Mouse (Mus musculus) forebrain, postnatal 0 days (tissue): ENCODE results near the gene Flnb. TPM values are rescaled to one million over a fixed set of nuclear protein-coding genes. Genes with fewer than 3 reads are reported as not detected.

Experiments
- ATAC-seq: fragments of 200-750 bp; cut with Nextera tagmentation; 2 replicates; pipeline ENCODE4 v1.8.0; 2017; ENCODE audit warnings: mild to moderate bottlenecking, moderate library complexity
- DNase-seq: peaks from one replicate; pipeline ENCODE4 v3.0.0-alpha.2; 2015
- H3K27ac ChIP-seq: fragments of 300-500 bp; sonication (generic); 2 replicates; pipeline ENCODE4 v1.5.1; 2014; ENCODE audit warnings: low read depth, mild to moderate bottlenecking, antibody characterized with exemption, low read length, moderate library complexity, mixed read lengths
- H3K27me3 ChIP-seq: fragments of 300-500 bp; sonication (generic); 2 replicates; pipeline ENCODE4 v1.6.1; 2014; ENCODE audit warnings: mild to moderate bottlenecking, low read length, mixed read lengths; ENCODE audit not compliant: insufficient read depth
- H3K36me3 ChIP-seq: fragments of 300-500 bp; sonication (generic); 2 replicates; pipeline ENCODE4 v1.6.1; 2014; ENCODE audit warnings: mild to moderate bottlenecking, moderate library complexity; ENCODE audit not compliant: insufficient read depth
- H3K4me1 ChIP-seq: fragments of 300-500 bp; sonication (generic); 2 replicates; pipeline ENCODE4 v1.6.1; 2014; ENCODE audit warnings: antibody characterized with exemption; ENCODE audit not compliant: insufficient read depth
- H3K4me2 ChIP-seq: fragments of 300-500 bp; sonication (generic); 2 replicates; pipeline ENCODE4 v1.6.1; 2014; ENCODE audit warnings: low read depth, mild to moderate bottlenecking, moderate library complexity
- H3K4me3 ChIP-seq: fragments of 300-500 bp; sonication (generic); 2 replicates; pipeline ENCODE4 v1.5.1; 2014; ENCODE audit warnings: low read depth, low read length, mixed read lengths
- H3K9ac ChIP-seq: fragments of 300-500 bp; sonication (generic); 2 replicates; pipeline ENCODE4 v1.6.1; 2014; ENCODE audit warnings: mild to moderate bottlenecking
- H3K9me3 ChIP-seq: fragments of 300-500 bp; sonication (generic); 2 replicates; pipeline ENCODE4 v1.6.1; 2016; ENCODE audit warnings: low read length
- CTCF ChIP-seq: sonication (generic); IDR thresholded peaks from 2 replicates; pipeline ENCODE4 v1.5.1; 2016; ENCODE audit warnings: antibody characterized with exemption, control low read depth, low read depth
- WGBS: fragments of 180-500 bp; shearing (Covaris S2); extraction: QIAGEN DNeasy Blood & Tissue Kit; methylation state at CpG from one replicate; pipeline ENCODE4 v1.1.7; 2014; 5-methylcytosine and 5-hydroxymethylcytosine counted together
- polyA plus RNA-seq: library from polyadenylated mRNA; unstranded; fragments of >200 nt; fragmentation: Nextera tagmentation; extraction: Ambion mirVana; gene quantifications from 2 replicates; pipeline ENCODE4 v1.2.1, GENCODE M21; 2015
- total RNA-seq: library from RNA; depleted of rRNA; stranded (reverse); fragments of >200 nt; gene quantifications from 2 replicates; pipeline ENCODE4 v1.2.3, GENCODE M21; 2014

Gene Flnb
- total and polyA plus RNA-seq, 2 experiments from 2014 or later: 2.3 to 22.5 TPM

GRCm38 (mm10) chr14:7896699-7897098 lies 78.9 kb downstream of the Flnb start:
- Histone ChIP-seq H3K4me1 (0 out of 2 replicates have a peak, but pooled peaks cover 3% of the 10 kb centered on the region), H3K4me2 (no peak overlapping the region), H3K27ac (no peak overlapping the region), H3K27me3 (no peaks in the 10 kb centered on the region), H3K4me3 (no peak overlapping the region), H3K36me3 (peaks cover 49% of the 10 kb centered on the region), H3K9me3 (no peaks in the 10 kb centered on the region), H3K9ac (no peak overlapping the region)
- WGBS: 96% methylated on average over 1 of the region's 1 CpGs
- no peak for TF ChIP-seq CTCF
- no peak for ATAC-seq
- DNase-seq: no peak

- no peaks in the 10 kb centered on the region for H3K9me3 ChIP-seq
- DNase-seq (no peak), ATAC-seq (no peak)
- H3K27me3 ChIP-seq: no peaks in the 10 kb centered on the region
- no peak overlapping the region for H3K4me2 ChIP-seq
- no peak overlapping the region for H3K4me3 ChIP-seq
- no peak for TF ChIP-seq CTCF
- H3K36me3 ChIP-seq: peaks cover 32% of the 10 kb centered on the region
- H3K9ac ChIP-seq: no peak overlapping the region
- H3K27ac ChIP-seq: no peak overlapping the region
- H3K4me1 ChIP-seq: 0 out of 2 replicates have a peak, but pooled peaks cover 3% of the 10 kb centered on the region
- WGBS: 81% methylated on average over 3 of the region's 3 CpGs
Measured at GRCm38 (mm10) chr14:7899986-7900385, 82.2 kb downstream of the Flnb start.

GRCm38 (mm10) chr14:7900481-7901049 lies 82.8 kb downstream of the Flnb start:
- Histone ChIP-seq H3K9ac (no peak overlapping the region), H3K27ac (no peak overlapping the region), H3K36me3 (peaks cover 38% of the 10 kb centered on the region), H3K4me1 (0 out of 2 replicates have a peak, but pooled peaks cover 3% of the 10 kb centered on the region), H3K27me3 (no peaks in the 10 kb centered on the region), H3K9me3 (no peaks in the 10 kb centered on the region), H3K4me2 (no peak overlapping the region), H3K4me3 (no peak overlapping the region)
- no peak for TF ChIP-seq CTCF
- 52% methylated on average over 11 of the region's 11 CpGs for WGBS
- ATAC-seq (peak; percentile 49), DNase-seq (no peak)

- no peak for TF ChIP-seq CTCF
- Histone ChIP-seq H3K9ac (no peak overlapping the region), H3K9me3 (no peaks in the 10 kb centered on the region), H3K4me1 (0 out of 2 replicates have a peak, but pooled peaks cover 3% of the 10 kb centered on the region), H3K4me3 (no peak overlapping the region), H3K36me3 (peaks cover 38% of the 10 kb centered on the region), H3K4me2 (no peak overlapping the region), H3K27me3 (no peaks in the 10 kb centered on the region), H3K27ac (no peak overlapping the region)
- DNase-seq (no peak), ATAC-seq (0 out of 2 replicates have a peak, but pooled peaks have one; percentile 23)
- WGBS: 77% methylated on average over 12 of the region's 12 CpGs
Measured at GRCm38 (mm10) chr14:7901484-7902240, 83.9 kb downstream of the Flnb start.

- H3K27me3 ChIP-seq: no peaks in the 10 kb centered on the region
- WGBS: 90% methylated on average over 11 of the region's 11 CpGs
- H3K9me3 ChIP-seq: no peaks in the 10 kb centered on the region
- DNase-seq (no peak), ATAC-seq (no peak)
- H3K36me3 ChIP-seq: peaks cover 36% of the 10 kb centered on the region
- no peaks in the 10 kb centered on the region for H3K4me1 ChIP-seq
- no peak for TF ChIP-seq CTCF
- no peak overlapping the region for H3K27ac ChIP-seq
- H3K9ac ChIP-seq: no peak overlapping the region
- no peak overlapping the region for H3K4me3 ChIP-seq
- no peak overlapping the region for H3K4me2 ChIP-seq
Measured at GRCm38 (mm10) chr14:7907058-7907457, 89.3 kb downstream of the Flnb start.

GRCm38 (mm10) chr14:7909472-7909871 lies 91.7 kb downstream of the Flnb start:
- Histone ChIP-seq H3K9ac (no peak overlapping the region), H3K27ac (no peak overlapping the region), H3K4me2 (no peak overlapping the region), H3K36me3 (peaks cover 41% of the 10 kb centered on the region), H3K27me3 (no peaks in the 10 kb centered on the region), H3K4me1 (no peaks in the 10 kb centered on the region), H3K9me3 (no peaks in the 10 kb centered on the region), H3K4me3 (no peak overlapping the region)
- ATAC-seq (no peak), DNase-seq (no peak)
- TF ChIP-seq CTCF: no peak
- WGBS: 89% methylated on average over 10 of the region's 10 CpGs

GRCm38 (mm10) chr14:7913842-7914241 lies 96.1 kb downstream of the Flnb start:
- DNase-seq: no peak
- no peak for TF ChIP-seq CTCF
- no peaks in the 10 kb centered on the region for H3K4me1 ChIP-seq
- H3K4me2 ChIP-seq: no peak overlapping the region
- 67% methylated on average over 7 of the region's 7 CpGs for WGBS
- no peaks in the 10 kb centered on the region for H3K9me3 ChIP-seq
- no peak overlapping the region for H3K27ac ChIP-seq
- H3K27me3 ChIP-seq: no peaks in the 10 kb centered on the region
- ATAC-seq: no peak
- H3K9ac ChIP-seq: no peak overlapping the region
- peaks cover 45% of the 10 kb centered on the region for H3K36me3 ChIP-seq
- no peak overlapping the region for H3K4me3 ChIP-seq
